Mouse (Mus musculus): ENCODE measurements around the gene Slain1.

GRCm38 (mm10) chr14:103649896-103650334 is at the start of gene Slain1:
- no peak for TF ChIP-seq CTCF (IDR thresholded peaks at IDR 0.05; ENCODE audit: borderline replicate concordance, extremely low read depth, insufficient read depth, insufficient read length)
- peak; percentile 97 for TF ChIP-seq POLR2A (IDR thresholded peaks at IDR 0.05; ENCODE audit: borderline replicate concordance, extremely low read depth, insufficient read depth, insufficient read length, poor library complexity, severe bottlenecking)

Measured in brain, embryonic 14.5 days (tissue).